Mouse (Mus musculus) kidney, postnatal 36 days (tissue): ENCODE measurements at regions not wholly inside any gene's neighbourhood (a gene's known extent, or its start where the extent isn't known, plus 50 kb on each side); places are given as distances from the start of the nearest gene placed in this dataset.

Experiments used
- DNase-seq, 2 experiments: peaks; one replicate each; pipeline ENCODE4 v3.0.0; 2021 to 2022; ENCODE audit warnings: mixed read lengths in 2 of 2

GRCm38 (mm10) chr1:23629366-23629765, 132.2 kb upstream of the B3gat2 start:
- no peak for DNase-seq

- DNase-seq = no peak
Measured at GRCm38 (mm10) chr1:23645093-23645492, 116.5 kb upstream of the B3gat2 start.

- DNase-seq = no peak
Measured at GRCm38 (mm10) chr1:23648875-23649506, 112.6 kb upstream of the B3gat2 start.

GRCm38 (mm10) chr1:23649886-23650285, 111.7 kb upstream of the B3gat2 start:
- DNase-seq = no peak

- DNase-seq = no peak
Measured at GRCm38 (mm10) chr1:23653628-23654027, 107.9 kb upstream of the B3gat2 start.

GRCm38 (mm10) chr1:23655768-23656167, 105.8 kb upstream of the B3gat2 start:
- no peak for DNase-seq

GRCm38 (mm10) chr1:23656302-23656701, 105.3 kb upstream of the B3gat2 start:
- peak; percentile 9 to 24 for DNase-seq

GRCm38 (mm10) chr1:23656718-23657117, 104.8 kb upstream of the B3gat2 start:
- DNase-seq = peak; percentile 18 to 31

GRCm38 (mm10) chr1:23670514-23670913, 91.0 kb upstream of the B3gat2 start:
- no peak for DNase-seq

GRCm38 (mm10) chr1:23674357-23674756, 87.2 kb upstream of the B3gat2 start:
- no peak for DNase-seq

- no peak for DNase-seq
Measured at GRCm38 (mm10) chr1:23676301-23676700, 85.3 kb upstream of the B3gat2 start.

- no peak for DNase-seq
Measured at GRCm38 (mm10) chr1:23689398-23689797, 72.2 kb upstream of the B3gat2 start.

GRCm38 (mm10) chr1:23705489-23705888, 56.1 kb upstream of the B3gat2 start:
- DNase-seq = peak; percentile 61 to 78

GRCm38 (mm10) chr1:23706450-23706849, 55.1 kb upstream of the B3gat2 start:
- DNase-seq = no peak
